Mouse (Mus musculus) gastrocnemius, postnatal 14 days (tissue): ENCODE results near the gene Chrna7. TPM values are rescaled to one million over a fixed set of nuclear protein-coding genes. Genes with fewer than 3 reads are reported as not detected.
A peak's percentile ranks its signal among the peaks of the same experiment; 100 is the strongest.

Experiments
- DNase-seq: peaks from one replicate; pipeline ENCODE4 v3.0.0; 2021; ENCODE audit warnings: mixed read lengths
- intact Hi-C: fragments of 180-260 bp; cut with DNase I; formaldehyde crosslinking; loops from one replicate; pipeline ENCODE4 v1.15.1; 2025; ENCODE audit warnings: low total_unique reads
- long read RNA-seq, 2 experiments: library from polyadenylated mRNA; stranded (forward); transcript quantifications; one replicate each; pipeline ENCODE4 v2.0.0; 2021
- total RNA-seq, 2 experiments: library from RNA; stranded (reverse); gene quantifications; 2 replicates each; pipeline ENCODE4 v1.2.3; 2021

The Chrna7 gene
- under 1 TPM; 0.18 to 0.27 TPM for total RNA-seq
- long read RNA-seq, experiment 1, result 0 reads
- long read RNA-seq, experiment 2, result 0 reads

GRCm38 (mm10) chr7:63212084-63212723, at the start of gene Chrna7:
Gene Chrna7, minus strand, starts transcription at chr7:63212569.
- DNase-seq, result peak; percentile 78
- intact Hi-C loops, result loop anchor here (10.0 kb wide), 1 partner anchor 287 kb away; no protein-coding TSS in a partner anchor

GRCm38 (mm10) chr7:63249404-63249803, 37.0 kb upstream of the Chrna7 start:
- intact Hi-C loops, result no loop called here
- DNase-seq, result no peak

- DNase-seq, result no peak
- intact Hi-C loops, result no loop called here
Observed at GRCm38 (mm10) chr7:63237852-63238516, 25.6 kb upstream of the Chrna7 start.

- intact Hi-C loops, result no loop called here
- no peak for DNase-seq
Observed at GRCm38 (mm10) chr7:63225066-63225780, 12.9 kb upstream of the Chrna7 start.

GRCm38 (mm10) chr7:63211641-63212083, 707 bp downstream of the Chrna7 start:
- DNase-seq, result no peak
- intact Hi-C loops, result loop anchor here (10.0 kb wide), 1 partner anchor 287 kb away; no protein-coding TSS in a partner anchor

- intact Hi-C loops, result no loop called here
- no peak for DNase-seq
Observed at GRCm38 (mm10) chr7:63209501-63209900, 2.9 kb downstream of the Chrna7 start.

- no peak for DNase-seq
- intact Hi-C loops, result no loop called here
Observed at GRCm38 (mm10) chr7:63207137-63207536, 5.2 kb downstream of the Chrna7 start.

GRCm38 (mm10) chr7:63195560-63195959, 16.8 kb downstream of the Chrna7 start:
- intact Hi-C loops, result no loop called here
- no peak for DNase-seq

GRCm38 (mm10) chr7:63189647-63190534, 22.5 kb downstream of the Chrna7 start:
- intact Hi-C loops, result no loop called here
- DNase-seq, result no peak

GRCm38 (mm10) chr7:63170063-63170787, 42.1 kb downstream of the Chrna7 start:
- DNase-seq, result no peak
- intact Hi-C loops, result no loop called here

GRCm38 (mm10) chr7:63164617-63165016, 47.8 kb downstream of the Chrna7 start:
- no peak for DNase-seq
- intact Hi-C loops, result no loop called here

GRCm38 (mm10) chr7:63162272-63162864, 50.0 kb downstream of the Chrna7 start:
- DNase-seq, result no peak
- intact Hi-C loops, result no loop called here

GRCm38 (mm10) chr7:63153239-63153638, 59.1 kb downstream of the Chrna7 start:
- intact Hi-C loops, result no loop called here
- no peak for DNase-seq

GRCm38 (mm10) chr7:63148740-63149139, 63.6 kb downstream of the Chrna7 start:
- intact Hi-C loops, result no loop called here
- DNase-seq, result no peak

GRCm38 (mm10) chr7:63148321-63148720, 64.0 kb downstream of the Chrna7 start:
- DNase-seq, result no peak
- intact Hi-C loops, result no loop called here

GRCm38 (mm10) chr7:63122547-63122946, 89.8 kb downstream of the Chrna7 start:
- intact Hi-C loops, result no loop called here
- no peak for DNase-seq

- intact Hi-C loops, result no loop called here
- no peak for DNase-seq
Observed at GRCm38 (mm10) chr7:63113671-63114070, 98.7 kb downstream of the Chrna7 start.

GRCm38 (mm10) chr7:63113252-63113651, 99.1 kb downstream of the Chrna7 start:
- intact Hi-C loops, result no loop called here
- no peak for DNase-seq
